8 mouse cellular contexts compared by ENCODE assay signal in the genomic region with DNA sequence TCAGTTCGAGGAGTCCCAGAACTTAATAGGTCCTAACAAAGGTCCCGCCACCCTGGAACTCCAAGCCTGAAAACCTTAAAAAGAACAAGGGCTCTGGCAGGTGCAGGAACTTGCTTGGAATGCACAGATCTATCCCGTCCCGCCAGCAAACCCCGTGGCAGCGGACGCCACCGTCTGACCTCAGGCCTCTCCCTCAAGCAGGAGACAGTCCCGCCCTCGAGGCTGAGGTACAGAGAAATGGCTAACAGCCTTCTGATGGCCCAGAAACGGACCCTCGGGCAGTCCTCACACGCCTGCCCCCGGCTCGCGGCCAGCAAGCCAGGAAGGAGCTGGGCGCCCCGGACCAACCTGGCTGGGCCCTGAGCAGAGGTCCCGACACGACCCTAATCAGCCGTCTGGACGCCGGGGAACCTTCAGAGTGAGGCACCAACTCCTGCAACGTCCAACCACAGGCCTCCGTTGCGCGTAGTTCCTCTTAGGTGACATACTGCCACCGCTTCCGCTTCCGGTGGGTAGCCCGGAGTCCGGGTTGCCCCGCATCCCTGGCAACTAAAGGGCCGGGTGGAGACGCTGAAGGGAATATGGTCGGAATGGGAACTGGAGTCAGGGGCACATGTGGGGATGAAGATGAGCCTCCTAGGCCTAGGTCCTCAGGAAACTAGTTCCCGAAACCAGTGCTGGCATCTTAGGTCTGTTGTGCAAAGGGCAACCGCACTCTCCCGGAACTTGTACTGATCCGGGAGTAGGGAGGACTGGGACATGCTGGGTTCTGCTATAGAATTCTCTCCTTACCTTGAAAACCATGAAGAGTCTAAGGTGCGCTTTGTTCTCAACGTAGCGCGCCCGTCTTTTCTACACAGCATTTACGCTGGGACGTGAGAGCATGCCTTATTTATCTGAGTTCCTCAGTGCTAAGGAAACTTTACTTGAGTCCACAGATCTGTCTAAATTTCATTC. TPM values are rescaled to one million over a fixed set of nuclear protein-coding genes. Genes with fewer than 3 reads are reported as not detected.
DNase-seq lines count a peak whose midpoint lies in the region; ATAC-seq lines count a peak whose summit lies in the region.

A gene (minus strand): TSS at position 473 of the 957 bp plus-strand sequence.

- peak; percentile 92 to 98 for DNase-seq in adrenal gland, adult (ENCODE audit: inconsistent age in 2 of 2, low spot score in 1 of 2)
- DNase-seq in embryo, embryonic 10.5 days (ENCODE audit: low spot score) = peak; percentile 96
- peak; percentile 91 for DNase-seq in gastrocnemius, postnatal 14 days
- peak; percentile 94 for DNase-seq in left cerebral cortex, postnatal 10 days (ENCODE audit: extremely low spot score in 1 of 2, low spot score in 2 of 2)
- DNase-seq in right cerebral cortex, postnatal 25 days = peak; percentile 93
- DNase-seq in urinary bladder, postnatal 4 days (ENCODE audit: low spot score in 2 of 2) = peak; percentile 87 to 92

- peak; percentile 99 for ATAC-seq in inflammation-experienced regulatory T-cells, adult 6 months
- ATAC-seq in megakaryocyte-erythroid progenitor cell, adult 5-6 weeks (replicated peaks; ENCODE audit: low FRiP score, low TSS enrichment, poor library complexity, severe bottlenecking) = peak; percentile 99

- intact Hi-C loops in gastrocnemius, postnatal 14 days (cut with DNase I; ENCODE audit: low total_unique reads) = no loop called here
- intact Hi-C loops in left cerebral cortex, postnatal 10 days (cut with DNase I) = no loop called here

RNA-seq across cellular contexts. Expression of the gene that starts here (rescaled TPM):
- 10 to 100 TPM; 48.9 to 54.0 TPM for total RNA-seq in gastrocnemius, postnatal 14 days (2021)
- polyA plus RNA-seq in inflammation-experienced regulatory T-cells, adult 6 months (2017; shearing (Covaris generic)) = 10 to 100 TPM; 40.6 to 77.2 (median 41.2) TPM
- 10 to 100 TPM; 26.9 to 29.2 TPM for total RNA-seq in left cerebral cortex, postnatal 10 days (2021)
- total RNA-seq in megakaryocyte-erythroid progenitor cell, adult 5-6 weeks (2014; fragmentation: Nextera tagmentation) = 86.0 and 122 TPM in 2 replicates
- 31.9 and 36.9 TPM in 2 replicates for total RNA-seq in megakaryocyte-erythroid progenitor cell, adult 5-6 weeks (2017)

Comparison
In these comparisons a context has a peak if more than half of its experiments do, and no peak if none do; other contexts are left out.
1. Peak in every context shown above with its lines: DNase-seq and ATAC-seq.